Mouse (Mus musculus) limb, embryonic 12.5 days (tissue): ENCODE results near the gene Celf2. TPM values are rescaled to one million over a fixed set of nuclear protein-coding genes. Genes with fewer than 3 reads are reported as not detected.

Experiments used
- ATAC-seq: fragments of 200-750 bp; cut with Nextera tagmentation; 2 replicates; pipeline ENCODE4 v1.8.0; 2017; ENCODE audit warnings: low read depth, moderate TSS enrichment; ENCODE audit not compliant: insufficient number of reproducible peaks, insufficient read depth, low FRiP score, low TSS enrichment
- H3K27ac ChIP-seq: fragments of 300-500 bp; sonication (generic); 2 replicates; pipeline ENCODE4 v1.5.1; 2016; ENCODE audit warnings: mild to moderate bottlenecking, moderate library complexity
- H3K27me3 ChIP-seq: fragments of 300-500 bp; sonication (generic); 2 replicates; pipeline ENCODE4 v1.6.1; 2016; ENCODE audit warnings: mild to moderate bottlenecking, moderate library complexity
- H3K36me3 ChIP-seq: fragments of 300-500 bp; sonication (generic); 2 replicates; pipeline ENCODE4 v1.6.1; 2016; ENCODE audit warnings: mild to moderate bottlenecking, moderate library complexity
- H3K4me1 ChIP-seq: fragments of 300-500 bp; sonication (generic); replicated peaks from 2 replicates; pipeline ENCODE4 v1.6.1; 2016
- H3K4me2 ChIP-seq: fragments of 300-500 bp; sonication (generic); 2 replicates; pipeline ENCODE4 v1.6.1; 2016; ENCODE audit warnings: mild to moderate bottlenecking, moderate library complexity
- H3K4me3 ChIP-seq: fragments of 300-500 bp; sonication (generic); replicated peaks from 2 replicates; pipeline ENCODE4 v1.5.1; 2016; ENCODE audit warnings: mild to moderate bottlenecking
- H3K9ac ChIP-seq: fragments of 300-500 bp; sonication (generic); replicated peaks from 2 replicates; pipeline ENCODE4 v1.6.1; 2016; ENCODE audit warnings: mild to moderate bottlenecking, moderate library complexity
- H3K9me3 ChIP-seq: fragments of 300-500 bp; sonication (generic); 2 replicates; pipeline ENCODE4 v1.6.1; 2016; ENCODE audit warnings: mild to moderate bottlenecking, moderate library complexity
- WGBS: fragments of 180-500 bp; shearing (Covaris S2); methylation state at CpG from one replicate; pipeline ENCODE4 v1.1.7; 2016; 5-methylcytosine and 5-hydroxymethylcytosine counted together
- polyA plus RNA-seq: library from polyadenylated mRNA; unstranded; fragments of >200 nt; fragmentation: Nextera tagmentation; extraction: Ambion mirVana; gene quantifications from 2 replicates; pipeline ENCODE4 v1.2.1, GENCODE M21; 2016

The Celf2 gene
- polyA plus RNA-seq, 1 experiment from 2014 or later, result 35.6 TPM

DNA sequence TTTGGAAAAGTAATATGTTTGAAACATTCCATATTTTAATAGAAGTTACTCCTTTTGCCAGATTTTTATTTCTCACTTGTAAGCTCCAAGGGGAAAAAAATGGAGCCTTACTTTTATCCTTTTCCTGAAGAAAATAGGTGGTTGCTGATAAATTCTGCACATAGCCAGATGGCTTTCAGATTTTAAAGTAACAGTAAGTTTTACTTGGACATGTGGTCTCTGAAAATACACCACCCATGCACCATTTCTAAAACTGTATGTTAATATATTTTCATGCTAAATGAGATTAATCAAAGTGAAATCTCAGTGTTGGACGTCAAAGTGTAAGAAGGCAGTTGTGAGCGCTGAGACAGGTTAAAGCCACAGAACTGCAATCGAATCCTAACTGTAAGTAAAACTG, 502.5 kb downstream of the Celf2 start:
- no peaks in the 10 kb centered on the region for H3K9me3 ChIP-seq
- 90% methylated on average over 3 of the region's 3 CpGs for WGBS

DNA sequence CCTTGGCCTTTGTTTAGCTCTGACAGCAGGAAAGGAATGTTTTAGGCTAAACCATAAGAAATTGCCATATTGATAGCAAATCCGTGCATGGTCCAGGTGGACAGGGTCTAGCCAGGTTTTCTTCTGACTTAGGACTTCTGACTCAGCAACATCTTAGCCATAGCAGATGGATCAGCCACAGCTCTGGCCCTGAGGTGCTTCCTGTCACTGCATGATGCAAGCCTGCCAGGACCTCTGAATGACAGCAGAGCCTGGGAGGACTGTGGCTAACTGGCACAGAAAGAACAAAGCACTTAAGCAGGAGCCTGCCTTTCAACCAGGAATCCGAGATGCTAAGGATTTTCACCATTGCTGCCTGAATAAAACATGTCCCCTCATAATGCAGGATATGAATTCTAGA, 507.4 kb downstream of the Celf2 start:
- no peaks in the 10 kb centered on the region for H3K36me3 ChIP-seq
- no peak for ATAC-seq
- WGBS, result 52% methylated on average over 2 of the region's 2 CpGs
- H3K9ac ChIP-seq, result no peak overlapping the region
- H3K9me3 ChIP-seq, result no peaks in the 10 kb centered on the region
- H3K27me3 ChIP-seq, result no peaks in the 10 kb centered on the region
- H3K4me1 ChIP-seq, result no peaks in the 10 kb centered on the region
- H3K4me2 ChIP-seq, result no peak overlapping the region
- H3K4me3 ChIP-seq, result no peak overlapping the region
- H3K27ac ChIP-seq, result no peak overlapping the region

More for the DNA sequence above, 502.5 kb downstream of the Celf2 start:
- no peak for ATAC-seq
- Histone ChIP-seq H3K36me3 (no peaks in the 10 kb centered on the region), H3K4me1 (no peaks in the 10 kb centered on the region), H3K4me3 (no peak overlapping the region), H3K27me3 (no peaks in the 10 kb centered on the region), H3K9ac (no peak overlapping the region), H3K27ac (no peak overlapping the region), H3K4me2 (no peak overlapping the region)

DNA sequence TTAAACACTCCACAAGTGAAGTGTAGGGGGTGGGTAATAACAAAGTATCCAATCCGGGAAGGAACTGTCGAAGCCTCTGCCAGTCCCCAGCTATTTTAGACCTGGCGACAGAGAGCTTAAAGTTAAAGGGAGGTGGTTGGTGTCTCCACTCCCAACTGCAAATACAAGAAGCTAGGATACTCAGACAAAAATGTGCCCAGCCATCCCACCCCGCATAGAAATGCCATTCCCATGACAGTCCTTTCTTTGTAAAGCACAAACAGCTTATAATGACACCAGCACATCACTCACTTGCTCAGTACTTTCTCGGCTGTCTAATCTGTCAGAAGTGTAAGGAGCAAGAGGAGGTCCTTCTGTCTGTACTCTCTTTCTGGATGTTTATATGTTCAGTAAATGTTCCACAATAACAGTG, 518.3 kb downstream of the Celf2 start:
- H3K4me1 ChIP-seq, result no peaks in the 10 kb centered on the region
- no peaks in the 10 kb centered on the region for H3K36me3 ChIP-seq
- WGBS, result 84% methylated on average over 5 of the region's 5 CpGs
- no peak overlapping the region for H3K4me2 ChIP-seq
- H3K4me3 ChIP-seq, result no peak overlapping the region
- H3K27me3 ChIP-seq, result no peaks in the 10 kb centered on the region
- no peak overlapping the region for H3K27ac ChIP-seq
- no peaks in the 10 kb centered on the region for H3K9me3 ChIP-seq
- no peak for ATAC-seq
- no peak overlapping the region for H3K9ac ChIP-seq

DNA sequence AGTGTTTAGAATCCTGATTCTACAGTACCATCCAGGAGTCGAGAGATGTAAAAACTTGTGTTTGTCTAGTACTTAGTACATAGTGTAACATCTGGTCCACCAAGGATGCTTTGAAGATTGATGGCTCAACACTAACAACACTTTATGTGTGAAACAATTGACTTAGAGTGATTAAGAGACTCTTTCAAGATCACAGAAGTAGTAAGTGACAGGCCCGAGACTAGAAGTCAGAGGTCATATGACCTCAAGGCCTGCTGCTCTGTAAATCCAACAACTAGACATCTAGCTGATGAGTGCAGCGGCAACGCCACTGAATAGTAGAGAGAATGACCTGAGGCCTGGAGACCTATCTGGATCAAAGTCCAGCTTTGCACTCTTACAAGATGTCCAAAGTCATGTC, 523.7 kb downstream of the Celf2 start:
- ATAC-seq, result no peak
- WGBS, result 24% methylated on average over 4 of the region's 4 CpGs

DNA sequence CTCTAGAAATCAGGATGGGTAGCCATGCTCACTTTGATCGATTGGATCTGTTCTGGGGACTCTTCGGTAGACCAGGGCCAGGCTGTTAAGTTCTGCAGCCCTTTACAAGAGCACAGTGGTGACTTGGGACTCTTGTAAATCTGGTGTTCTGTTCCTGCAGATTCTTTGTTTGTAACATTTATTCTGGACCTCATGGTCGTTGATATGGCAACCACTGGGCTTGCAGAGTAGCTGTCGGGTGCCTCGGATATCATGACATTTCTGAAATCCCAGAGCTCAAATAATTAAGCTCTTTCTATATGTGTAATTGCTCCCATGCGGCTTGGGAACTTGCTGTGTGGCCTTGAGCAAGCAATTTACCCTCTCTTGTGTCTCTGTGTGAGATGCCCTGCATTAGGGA, 525.5 kb downstream of the Celf2 start:
- H3K4me1 ChIP-seq, result no peaks in the 10 kb centered on the region
- no peaks in the 10 kb centered on the region for H3K27me3 ChIP-seq
- no peaks in the 10 kb centered on the region for H3K36me3 ChIP-seq
- peak; percentile 59; the same call in 1 of the 2 replicates for ATAC-seq
- H3K4me2 ChIP-seq, result no peak overlapping the region
- no peak overlapping the region for H3K4me3 ChIP-seq
- H3K9ac ChIP-seq, result no peak overlapping the region
- no peak overlapping the region for H3K27ac ChIP-seq
- no peaks in the 10 kb centered on the region for H3K9me3 ChIP-seq
- WGBS, result 37% methylated on average over 6 of the region's 6 CpGs

More for the DNA sequence above, 523.7 kb downstream of the Celf2 start:
- Histone ChIP-seq H3K4me2 (no peak overlapping the region), H3K4me3 (no peak overlapping the region), H3K4me1 (no peaks in the 10 kb centered on the region), H3K36me3 (no peaks in the 10 kb centered on the region), H3K27ac (no peak overlapping the region), H3K9ac (no peak overlapping the region), H3K9me3 (no peaks in the 10 kb centered on the region), H3K27me3 (no peaks in the 10 kb centered on the region)

DNA sequence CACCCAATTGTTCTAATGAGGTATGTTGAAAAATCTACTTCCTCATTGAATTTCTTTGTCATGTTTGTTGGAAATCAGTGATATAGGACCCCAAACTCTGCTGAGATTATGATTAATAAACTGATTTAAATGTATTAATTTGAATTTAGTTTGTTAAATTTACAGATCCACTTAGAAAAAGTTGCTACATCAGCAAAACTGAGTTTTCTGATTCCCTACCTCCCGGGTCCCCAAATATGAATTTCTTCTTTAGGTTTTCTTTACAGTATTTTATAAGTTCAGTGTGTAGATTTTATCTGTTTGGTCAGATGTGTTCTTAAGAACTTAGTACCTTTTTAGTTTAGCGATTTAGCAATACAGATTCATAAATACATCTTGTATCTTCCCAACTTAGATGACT, 533.1 kb downstream of the Celf2 start:
- H3K27ac ChIP-seq, result no peak overlapping the region
- no peak overlapping the region for H3K9ac ChIP-seq
- no peak overlapping the region for H3K4me2 ChIP-seq
- ATAC-seq, result no peak
- 92% methylated on average over 2 of the region's 2 CpGs for WGBS
- no peak overlapping the region for H3K4me3 ChIP-seq
- H3K27me3 ChIP-seq, result no peaks in the 10 kb centered on the region
- H3K4me1 ChIP-seq, result no peaks in the 10 kb centered on the region
- no peaks in the 10 kb centered on the region for H3K9me3 ChIP-seq
- H3K36me3 ChIP-seq, result no peaks in the 10 kb centered on the region

DNA sequence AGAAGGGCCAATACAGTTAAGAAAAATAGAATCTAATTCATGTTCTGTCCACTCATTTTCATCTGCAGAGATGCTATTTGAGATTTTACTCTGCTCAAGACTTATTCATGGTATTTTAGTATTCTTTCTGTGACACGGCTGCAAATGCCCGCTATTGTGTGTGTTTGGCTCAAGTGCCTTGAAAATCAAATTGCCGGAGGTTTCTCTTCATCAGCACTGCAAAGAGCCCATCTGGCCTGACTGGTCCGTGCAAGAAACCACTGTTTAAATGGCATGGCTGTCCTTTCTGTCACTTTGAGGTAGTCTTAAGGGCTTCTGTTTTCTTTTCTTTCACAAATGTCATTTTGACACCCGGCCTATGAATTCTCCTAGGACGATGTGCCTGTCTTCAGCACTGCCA, 540.1 kb downstream of the Celf2 start:
- WGBS, result 83% methylated on average over 6 of the region's 6 CpGs
- no peak overlapping the region for H3K27ac ChIP-seq
- H3K4me1 ChIP-seq, result no peaks in the 10 kb centered on the region
- no peak for ATAC-seq
- no peak overlapping the region for H3K4me3 ChIP-seq
- no peaks in the 10 kb centered on the region for H3K27me3 ChIP-seq
- no peaks in the 10 kb centered on the region for H3K9me3 ChIP-seq
- no peaks in the 10 kb centered on the region for H3K36me3 ChIP-seq
- no peak overlapping the region for H3K4me2 ChIP-seq
- H3K9ac ChIP-seq, result no peak overlapping the region

DNA sequence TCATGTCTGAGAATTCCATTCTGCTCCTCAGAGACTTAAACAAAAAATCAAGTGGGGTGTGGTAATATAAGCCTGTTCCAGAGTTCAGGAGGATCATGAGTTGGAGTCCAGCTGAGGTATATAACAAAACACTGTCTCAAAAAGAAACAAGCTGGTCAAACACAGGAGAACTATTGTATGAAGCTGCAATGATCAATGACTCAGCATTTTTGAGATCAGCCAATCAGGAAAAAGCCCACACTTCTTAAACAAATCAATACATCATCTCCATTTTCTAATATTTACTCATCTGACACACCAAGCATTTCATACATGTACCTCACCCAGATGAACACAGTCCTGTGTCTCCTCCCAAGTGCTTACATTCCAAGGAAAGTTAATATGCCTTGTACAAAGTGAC, 544.1 kb downstream of the Celf2 start:
- Histone ChIP-seq H3K4me1 (no peaks in the 10 kb centered on the region), H3K4me3 (no peak overlapping the region), H3K27ac (no peak overlapping the region), H3K9ac (no peak overlapping the region), H3K36me3 (no peaks in the 10 kb centered on the region), H3K27me3 (no peaks in the 10 kb centered on the region), H3K9me3 (no peaks in the 10 kb centered on the region), H3K4me2 (no peak overlapping the region)
- no peak for ATAC-seq

DNA sequence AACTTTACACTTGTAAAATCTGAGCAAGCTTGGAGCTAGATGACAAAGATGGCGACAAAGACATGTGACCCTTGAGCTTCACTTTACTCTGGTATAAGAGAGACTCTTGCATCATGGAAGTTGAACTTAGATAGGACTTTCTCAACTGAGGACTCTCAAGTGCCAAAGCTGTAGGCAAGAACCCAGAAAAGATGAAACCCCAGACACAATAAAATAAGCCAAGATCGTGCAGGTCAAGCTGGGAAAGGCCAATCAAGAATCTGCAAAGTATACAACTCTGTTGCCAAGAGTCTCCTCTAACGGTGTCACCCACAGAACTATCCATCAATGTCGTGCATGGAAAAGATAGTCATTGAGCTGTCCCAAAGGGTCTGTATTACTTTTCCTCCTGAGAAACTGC, 558.7 kb downstream of the Celf2 start:
- no peak overlapping the region for H3K27ac ChIP-seq
- no peaks in the 10 kb centered on the region for H3K36me3 ChIP-seq
- H3K27me3 ChIP-seq, result no peaks in the 10 kb centered on the region
- H3K9ac ChIP-seq, result no peak overlapping the region
- H3K4me2 ChIP-seq, result no peak overlapping the region
- no peaks in the 10 kb centered on the region for H3K4me1 ChIP-seq
- 75% methylated on average over 4 of the region's 4 CpGs for WGBS
- no peak for ATAC-seq
- no peaks in the 10 kb centered on the region for H3K9me3 ChIP-seq
- no peak overlapping the region for H3K4me3 ChIP-seq

DNA sequence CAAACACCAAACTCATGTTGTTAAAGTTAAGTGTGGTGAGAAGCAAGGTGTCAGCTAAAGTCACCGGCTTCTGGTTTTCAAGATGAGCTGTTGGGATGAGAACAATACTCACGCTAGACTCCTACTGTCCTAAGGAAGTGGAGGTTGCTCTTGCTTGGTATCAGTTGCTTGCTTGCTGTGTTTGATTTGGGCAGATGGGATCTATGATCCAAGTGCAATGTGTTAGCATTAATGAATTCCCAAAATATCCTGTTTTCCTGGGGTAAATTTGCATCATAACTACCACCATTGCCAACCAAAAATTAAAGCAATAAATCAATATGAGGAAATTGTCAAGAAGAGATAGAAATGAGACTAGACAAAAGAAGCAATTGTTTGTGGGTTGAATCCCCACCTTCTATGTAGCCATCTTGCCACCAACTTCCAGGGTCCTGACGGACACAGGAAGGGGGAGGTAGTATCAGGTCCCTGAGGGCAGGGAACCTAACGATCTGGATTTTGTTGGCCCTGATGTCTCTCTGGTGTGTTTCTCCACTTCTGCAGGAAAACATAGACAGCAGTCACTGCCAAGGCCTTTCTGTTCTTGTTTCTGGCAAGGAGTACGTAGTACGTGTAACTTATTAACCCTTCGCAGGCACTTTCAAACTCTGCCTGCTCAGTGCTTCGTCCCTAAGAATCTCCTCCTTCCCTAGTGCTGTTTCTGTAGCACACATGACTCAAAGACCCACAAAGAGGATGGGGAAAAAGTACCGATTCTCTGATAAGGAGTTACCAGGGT, 563.5 kb downstream of the Celf2 start:
- 72% methylated on average over 9 of the region's 9 CpGs for WGBS
- Histone ChIP-seq H3K4me3 (no peak overlapping the region), H3K27me3 (no peaks in the 10 kb centered on the region)

DNA sequence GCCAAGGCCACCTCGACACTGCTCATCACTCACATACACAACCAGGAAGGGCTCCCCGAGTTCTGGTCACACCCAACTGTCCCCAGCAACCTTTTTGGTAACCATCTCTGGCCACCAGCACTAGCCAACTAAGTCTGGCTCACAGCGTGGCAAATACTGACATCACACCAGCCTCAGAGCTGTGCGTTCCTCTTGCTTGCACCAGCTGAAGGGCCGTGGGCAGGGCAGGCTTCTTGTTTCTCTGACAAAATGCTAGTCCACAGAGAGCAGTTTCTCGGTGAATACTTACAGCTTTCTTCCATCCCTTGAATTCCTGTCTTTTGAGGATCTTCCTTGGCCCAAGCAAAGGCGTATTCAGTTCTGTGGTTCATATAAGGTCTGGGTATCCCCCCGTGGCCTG, 565.7 kb downstream of the Celf2 start:
- no peaks in the 10 kb centered on the region for H3K27me3 ChIP-seq
- no peak overlapping the region for H3K27ac ChIP-seq
- H3K9ac ChIP-seq, result no peak overlapping the region
- no peaks in the 10 kb centered on the region for H3K9me3 ChIP-seq
- H3K4me2 ChIP-seq, result no peak overlapping the region
- WGBS, result 77% methylated on average over 8 of the region's 8 CpGs
- ATAC-seq, result no peak
- peaks cover 9% of the 10 kb centered on the region for H3K4me1 ChIP-seq
- no peak overlapping the region for H3K4me3 ChIP-seq
- H3K36me3 ChIP-seq, result no peaks in the 10 kb centered on the region

More for the DNA sequence above, 563.5 kb downstream of the Celf2 start:
- Histone ChIP-seq H3K27ac (no peak overlapping the region), H3K36me3 (no peaks in the 10 kb centered on the region), H3K4me1 (peaks cover 9% of the 10 kb centered on the region), H3K9ac (no peak overlapping the region), H3K9me3 (no peaks in the 10 kb centered on the region), H3K4me2 (no peak overlapping the region)
- ATAC-seq, result no peak
